Mouse (Mus musculus) CH12.LX (cell line): ENCODE measurements around the gene Prr5l. TPM values are rescaled to one million over a fixed set of nuclear protein-coding genes. Genes with fewer than 3 reads are reported as not detected.

Experiments used
- DNase-seq: peaks from one replicate; pipeline ENCODE4 v3.0.0-alpha.2; 2013; ENCODE audit errors: extremely low read depth
- H3K27ac ChIP-seq: 2 replicates; pipeline ENCODE4 v1.5.1; 2012; ENCODE audit warnings: low read depth, mild to moderate bottlenecking, control low read depth, moderate library complexity; ENCODE audit not compliant: insufficient read depth
- H3K27me3 ChIP-seq: replicated peaks from 2 replicates; pipeline ENCODE3; 2012; ENCODE audit warnings: inconsistent platforms
- H3K36me3 ChIP-seq, 2 experiments: replicated peaks in 1 of 2; 2 replicates each; pipeline versions ENCODE3 to v1.6.1; 2012; ENCODE audit warnings: inconsistent platforms in 1 of 2, low read length in 1 of 2, mild to moderate bottlenecking in 1 of 2, mixed read lengths in 1 of 2, moderate library complexity in 1 of 2; ENCODE audit not compliant: control insufficient read depth in 1 of 2, insufficient read depth in 1 of 2
- H3K4me1 ChIP-seq, 2 experiments: 2 replicates each; pipeline ENCODE4 v1.6.1; 2012; ENCODE audit warnings: inconsistent platforms in 1 of 2, moderate library complexity in 1 of 2; ENCODE audit not compliant: insufficient read depth in 2 of 2, control insufficient read depth in 1 of 2
- H3K4me2 ChIP-seq: 2 replicates; pipeline ENCODE4 v1.6.1; 2012; ENCODE audit warnings: low read depth, mild to moderate bottlenecking, control low read depth; ENCODE audit not compliant: poor library complexity, insufficient read depth, severe bottlenecking
- H3K4me3 ChIP-seq, 3 experiments: fragments of 150-350 bp in 1 of 3; sonication (generic) in 1 of 3; replicated peaks in 1 of 3; 2 replicates each; pipeline versions ENCODE3 to v1.5.1; 2011 to 2012; ENCODE audit warnings: low read depth in 2 of 3, low read length in 2 of 3, mild to moderate bottlenecking in 2 of 3, moderate library complexity in 2 of 3, control low read depth in 1 of 3, improper control_type of control experiment in 1 of 3, inconsistent platforms in 1 of 3, mixed read lengths in 1 of 3; ENCODE audit not compliant: poor library complexity in 1 of 3
- H3K79me2 ChIP-seq: replicated peaks from 2 replicates; pipeline ENCODE4 v1.6.1; 2012; ENCODE audit warnings: mild to moderate bottlenecking, moderate library complexity; ENCODE audit not compliant: control insufficient read depth, poor library complexity, insufficient read depth, severe bottlenecking; ENCODE audit errors: extremely low read depth
- H3K9ac ChIP-seq: 2 replicates; pipeline ENCODE4 v1.6.1; 2012; ENCODE audit warnings: low read depth, mild to moderate bottlenecking, control low read depth, moderate library complexity; ENCODE audit not compliant: insufficient read depth
- H3K9me3 ChIP-seq: replicated peaks from 2 replicates; pipeline ENCODE3; 2012; ENCODE audit warnings: low read length, inconsistent platforms, mixed read lengths
- BHLHE40 ChIP-seq: IDR thresholded peaks from 2 replicates; pipeline ENCODE4 v1.6.1; 2011; ENCODE audit warnings: mild to moderate bottlenecking, low read depth, low read length, improper control_type of control experiment
- CHD1 ChIP-seq: IDR thresholded peaks from 2 replicates; pipeline ENCODE4 v1.6.1; 2012; ENCODE audit warnings: low read depth, low read length, improper control_type of control experiment, inconsistent platforms
- CHD2 ChIP-seq: IDR thresholded peaks from 2 replicates; pipeline ENCODE4 v1.6.1; 2011; ENCODE audit warnings: low read length, improper control_type of control experiment
- CTCF ChIP-seq, 2 experiments: IDR thresholded peaks in 1 of 2; conservative IDR thresholded peaks in 1 of 2; 2 replicates each; pipeline ENCODE4 v1.5.1; 2011 to 2012; ENCODE audit warnings: low read depth in 2 of 2, low read length in 2 of 2, improper control_type of control experiment in 1 of 2, inconsistent platforms in 1 of 2, mild to moderate bottlenecking in 1 of 2, moderate library complexity in 1 of 2
- E2F4 ChIP-seq: IDR thresholded peaks from 2 replicates; pipeline ENCODE4 v1.6.1; 2011; ENCODE audit warnings: low read depth, low read length, improper control_type of control experiment; ENCODE audit not compliant: insufficient replicate concordance
- ELF1 ChIP-seq: IDR thresholded peaks from 2 replicates; pipeline ENCODE4 v1.6.1; 2014; ENCODE audit warnings: low read depth, mild to moderate bottlenecking, inconsistent platforms, low read length, improper control_type of control experiment
- EP300 ChIP-seq: IDR thresholded peaks from 2 replicates; pipeline ENCODE4 v1.6.1; 2011; ENCODE audit warnings: low read length, improper control_type of control experiment
- HCFC1 ChIP-seq: IDR thresholded peaks from 2 replicates; pipeline ENCODE4 v1.6.1; 2012; ENCODE audit warnings: low read depth, mild to moderate bottlenecking, inconsistent platforms, low read length, improper control_type of control experiment
- JUN ChIP-seq: IDR thresholded peaks from 2 replicates; pipeline ENCODE4 v1.6.1; 2011; ENCODE audit warnings: low read depth, mild to moderate bottlenecking, low read length, improper control_type of control experiment, moderate library complexity; ENCODE audit not compliant: insufficient read depth
- JUND ChIP-seq: conservative IDR thresholded peaks from 2 replicates; pipeline ENCODE4 v1.6.1; 2011; ENCODE audit warnings: low read depth, low read length, improper control_type of control experiment
- KAT2A ChIP-seq: IDR thresholded peaks from 2 replicates; pipeline ENCODE4 v1.6.1; 2012; ENCODE audit warnings: low read length, improper control_type of control experiment, inconsistent platforms; ENCODE audit not compliant: insufficient replicate concordance
- MAX ChIP-seq: IDR thresholded peaks from 2 replicates; pipeline ENCODE4 v1.6.1; 2011; ENCODE audit warnings: low read length, improper control_type of control experiment
- MYC ChIP-seq: IDR thresholded peaks from 2 replicates; pipeline ENCODE4 v1.6.1; 2011; ENCODE audit warnings: low read depth, mild to moderate bottlenecking, improper control_type of control experiment, low read length
- NRF1 ChIP-seq: IDR thresholded peaks from 2 replicates; pipeline ENCODE4 v1.6.1; 2014; ENCODE audit warnings: low read depth, mild to moderate bottlenecking, inconsistent platforms, low read length, improper control_type of control experiment, moderate library complexity
- PAX5 ChIP-seq: IDR thresholded peaks from 2 replicates; pipeline ENCODE4 v1.6.1; 2012; ENCODE audit warnings: low read length, inconsistent platforms, mixed read lengths
- POLR2AphosphoS2 ChIP-seq: IDR thresholded peaks from 2 replicates; pipeline ENCODE4 v1.6.1; 2011; ENCODE audit warnings: low read depth, low read length, improper control_type of control experiment
- RAD21 ChIP-seq: IDR thresholded peaks from 2 replicates; pipeline ENCODE4 v1.6.1; 2011; ENCODE audit warnings: low read depth, mild to moderate bottlenecking, low read length, improper control_type of control experiment, moderate library complexity
- RCOR1 ChIP-seq: conservative IDR thresholded peaks from 2 replicates; pipeline ENCODE4 v1.6.1; 2012; ENCODE audit warnings: low read depth, mild to moderate bottlenecking, inconsistent platforms, low read length, improper control_type of control experiment
- SMC3 ChIP-seq: IDR thresholded peaks from 2 replicates; pipeline ENCODE4 v1.6.1; 2011; ENCODE audit warnings: low read depth, low read length, improper control_type of control experiment
- TBP ChIP-seq: conservative IDR thresholded peaks from 2 replicates; pipeline ENCODE4 v1.6.1; 2011; ENCODE audit warnings: low read depth, low read length, improper control_type of control experiment
- UBTF ChIP-seq: IDR thresholded peaks from 2 replicates; pipeline ENCODE4 v1.6.1; 2012; ENCODE audit warnings: low read depth, mild to moderate bottlenecking, inconsistent platforms, low read length, improper control_type of control experiment, moderate library complexity
- ZC3H11A ChIP-seq: IDR thresholded peaks from 2 replicates; pipeline ENCODE4 v1.6.1; 2012; ENCODE audit warnings: low read depth, mild to moderate bottlenecking, inconsistent platforms, low read length, improper control_type of control experiment
- ZKSCAN1 ChIP-seq: IDR thresholded peaks from 2 replicates; pipeline ENCODE4 v1.6.1; 2012; ENCODE audit warnings: low read depth, inconsistent platforms, low read length, improper control_type of control experiment, borderline replicate concordance
- ZNF384 ChIP-seq: IDR thresholded peaks from 2 replicates; pipeline ENCODE4 v1.6.1; 2012; ENCODE audit warnings: low read depth, low read length, improper control_type of control experiment, inconsistent platforms
- dilution Hi-C: fragments of 300-500 bp; cut with MboI; formaldehyde crosslinking; loops from 2 replicates; pipeline ENCODE4 v1.14.3; 2020; ENCODE audit warnings: low sequenced_read_pairs; ENCODE audit not compliant: extremely low pct_unique_long_range_greater_than_20kb, extremely low pct_ligation_motif_present
- in situ Hi-C: fragments of 300-500 bp; cut with MboI; formaldehyde crosslinking; loops from 3 replicates; pipeline ENCODE4 v1.14.3; 2019; ENCODE audit warnings: low sequenced_read_pairs, low pct_ligation_motif_present, low pct_unique_long_range_greater_than_20kb, mixed read lengths
- polyA plus RNA-seq: library from polyadenylated mRNA; unstranded; fragments of >175 nt; gene quantifications from 2 replicates; pipeline ENCODE4 v1.2.1, GENCODE M21; 2012; ENCODE audit warnings: low read depth; ENCODE audit not compliant: insufficient read length
- total RNA-seq, 2 experiments: library from RNA; depleted of rRNA; stranded (reverse); fragments of 300-350 nt in 1 of 2; fragments of >200 nt in 1 of 2; gene quantifications; 2 replicates each; pipeline ENCODE4 v1.2.3; 2012 to 2014

The Prr5l gene
- total and polyA plus RNA-seq, 3 experiments, result 0.21 to 0.93 TPM; not detected in 1

DNA sequence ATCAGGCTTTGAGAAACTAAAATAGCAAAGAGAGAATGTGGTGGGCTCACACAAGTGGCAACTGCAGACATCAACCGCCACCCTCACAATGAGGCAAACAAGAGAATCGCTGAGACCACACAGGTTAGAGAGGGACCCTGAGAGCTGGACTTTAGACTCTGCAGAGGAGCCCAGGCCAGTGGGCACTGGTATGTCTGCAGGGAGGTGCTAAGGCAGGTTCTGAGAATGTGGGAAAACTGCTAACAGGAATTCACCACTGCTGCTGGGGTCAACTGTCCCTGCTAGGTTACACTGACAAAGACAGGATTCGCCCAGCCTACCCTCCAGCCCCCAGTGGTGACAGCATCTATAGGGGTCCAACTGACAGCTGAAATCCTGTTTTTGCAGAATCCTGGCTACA lies 171.2 kb downstream of the Prr5l start:
- Histone ChIP-seq H3K4me2 (no peak overlapping the region), H3K9ac (no peak overlapping the region), H3K4me1 (no peaks in the 10 kb centered on the region), H3K27ac (no peak overlapping the region), H3K27me3 (peaks cover 4% of the 10 kb centered on the region), H3K9me3 (no peaks in the 10 kb centered on the region), H3K4me3 (no peak overlapping the region), H3K36me3 (no peaks in the 10 kb centered on the region), H3K79me2 (no peaks in the 10 kb centered on the region)
- DNase-seq, result no peak
- no peak for TF ChIP-seq ZKSCAN1
- TF ChIP-seq MYC, result no peak
- no peak for TF ChIP-seq POLR2AphosphoS2
- no peak for TF ChIP-seq UBTF
- TF ChIP-seq KAT2A, result no peak
- TF ChIP-seq BHLHE40, result no peak
- no peak for TF ChIP-seq HCFC1
- TF ChIP-seq TBP, result no peak
- TF ChIP-seq JUND, result no peak
- no peak for TF ChIP-seq NRF1
- TF ChIP-seq PAX5, result no peak
- no peak for TF ChIP-seq ELF1
- TF ChIP-seq RAD21, result no peak
- no peak for TF ChIP-seq EP300
- TF ChIP-seq MAX, result no peak
- no peak for TF ChIP-seq CTCF (conservative IDR thresholded peaks at IDR 0.05 in 1 of 2, IDR thresholded peaks at IDR 0.05 in 1 of 2; ENCODE audit: low read depth in 2 of 2, low read length in 2 of 2)
- no peak for TF ChIP-seq CHD1
- no peak for TF ChIP-seq CHD2
- TF ChIP-seq SMC3, result no peak
- TF ChIP-seq E2F4, result no peak
- in situ Hi-C loops (loop anchor here (10.0 kb wide), 1 partner anchor 113 kb away; no protein-coding TSS in a partner anchor), dilution Hi-C loops (no loop called here)

DNA sequence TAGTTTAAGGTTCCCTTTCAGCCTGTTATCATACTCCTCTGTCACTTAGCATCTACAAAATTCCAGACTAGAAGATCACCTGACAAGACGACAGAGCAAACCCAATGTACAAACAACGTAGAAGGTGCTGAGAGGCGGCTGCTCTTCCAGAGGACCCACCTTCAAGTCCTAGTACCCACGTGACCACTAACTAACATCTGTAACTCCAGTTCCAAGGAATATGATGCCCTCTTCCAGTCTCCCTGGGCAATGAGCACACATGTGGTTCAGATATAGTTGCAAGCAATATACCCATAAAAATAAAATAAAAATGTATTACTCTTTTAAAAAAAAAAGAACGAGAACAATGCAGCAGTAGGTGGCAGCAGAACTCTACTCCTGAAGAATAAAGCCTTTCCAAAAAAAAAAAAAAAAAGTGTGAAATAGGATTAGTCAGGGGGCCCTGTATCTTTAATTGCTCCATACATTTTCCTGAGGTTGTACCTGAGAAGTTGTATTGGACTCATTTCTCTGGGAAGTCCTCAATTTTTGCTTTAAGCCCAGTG lies 176.8 kb downstream of the Prr5l start:
- Histone ChIP-seq H3K27ac (no peak overlapping the region), H3K9me3 (no peaks in the 10 kb centered on the region), H3K27me3 (peaks cover 4% of the 10 kb centered on the region), H3K79me2 (no peaks in the 10 kb centered on the region), H3K4me2 (no peak overlapping the region), H3K9ac (no peak overlapping the region), H3K36me3 (peaks cover 0 to 2% of the 10 kb centered on the region in 2 experiments), H3K4me3 (no peak overlapping the region), H3K4me1 (no peaks in the 10 kb centered on the region; a peak in 1 of 4 replicates)
- peak; percentile 9 for DNase-seq
- dilution Hi-C loops, result no loop called here
- TF ChIP-seq SMC3, result peak; percentile 53
- no peak for TF ChIP-seq UBTF
- peak; percentile 79 for TF ChIP-seq RAD21
- TF ChIP-seq ELF1, result no peak
- TF ChIP-seq CTCF (conservative IDR thresholded peaks at IDR 0.05 in 1 of 2, IDR thresholded peaks at IDR 0.05 in 1 of 2; ENCODE audit: low read depth in 2 of 2, low read length in 2 of 2), result peak in 1 of 2 experiments; percentile 72; a peak in 2 of 4 replicates
- TF ChIP-seq MAX, result no peak
- TF ChIP-seq ZC3H11A, result peak; percentile 39
- TF ChIP-seq JUN, result no peak
- TF ChIP-seq RCOR1, result no peak
- peak; percentile 99 for TF ChIP-seq ZNF384
- in situ Hi-C loops, result no loop called here
